Mouse (Mus musculus): ENCODE measurements around the gene Psmd13.

DNA sequence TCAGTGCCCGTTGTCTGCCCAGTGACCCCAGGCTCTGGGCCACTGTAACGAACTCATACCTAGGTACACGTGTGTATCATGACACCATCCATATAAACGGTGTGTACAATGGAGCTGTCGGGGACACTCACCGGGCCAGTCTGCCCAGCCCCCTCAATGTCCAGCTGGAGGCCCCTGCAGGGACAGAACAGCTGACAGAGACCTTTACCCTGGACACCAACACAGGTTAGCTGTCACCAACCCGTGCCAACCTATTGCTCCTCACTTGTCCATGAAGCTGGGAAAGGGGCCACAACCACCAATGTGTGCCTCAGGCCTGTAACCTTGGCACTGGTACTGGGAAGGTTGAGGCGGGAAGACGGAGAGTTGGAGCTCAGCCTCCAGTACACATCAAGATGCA, 60.6 kb downstream of the Psmd13 start:
- TF ChIP-seq CTCF (IDR thresholded peaks at IDR 0.05) (no peak), POLR2A (IDR thresholded peaks at IDR 0.05; ENCODE audit: insufficient read depth, low read depth, low read length) (no peak), EP300 (IDR thresholded peaks at IDR 0.05; ENCODE audit: insufficient read depth, low read depth, low read length) (no peak)

Data from heart, adult 2 months (tissue).